Mouse (Mus musculus): ENCODE data around the gene Polr3b. TPM values are rescaled to one million over a fixed set of nuclear protein-coding genes. Genes with fewer than 3 reads are reported as not detected.
A peak's percentile ranks its signal among the peaks of the same experiment; 100 is the strongest.

Polr3b gene
- polyA plus RNA-seq, 1 experiment from 2014 or later, result 11.2 TPM

DNA sequence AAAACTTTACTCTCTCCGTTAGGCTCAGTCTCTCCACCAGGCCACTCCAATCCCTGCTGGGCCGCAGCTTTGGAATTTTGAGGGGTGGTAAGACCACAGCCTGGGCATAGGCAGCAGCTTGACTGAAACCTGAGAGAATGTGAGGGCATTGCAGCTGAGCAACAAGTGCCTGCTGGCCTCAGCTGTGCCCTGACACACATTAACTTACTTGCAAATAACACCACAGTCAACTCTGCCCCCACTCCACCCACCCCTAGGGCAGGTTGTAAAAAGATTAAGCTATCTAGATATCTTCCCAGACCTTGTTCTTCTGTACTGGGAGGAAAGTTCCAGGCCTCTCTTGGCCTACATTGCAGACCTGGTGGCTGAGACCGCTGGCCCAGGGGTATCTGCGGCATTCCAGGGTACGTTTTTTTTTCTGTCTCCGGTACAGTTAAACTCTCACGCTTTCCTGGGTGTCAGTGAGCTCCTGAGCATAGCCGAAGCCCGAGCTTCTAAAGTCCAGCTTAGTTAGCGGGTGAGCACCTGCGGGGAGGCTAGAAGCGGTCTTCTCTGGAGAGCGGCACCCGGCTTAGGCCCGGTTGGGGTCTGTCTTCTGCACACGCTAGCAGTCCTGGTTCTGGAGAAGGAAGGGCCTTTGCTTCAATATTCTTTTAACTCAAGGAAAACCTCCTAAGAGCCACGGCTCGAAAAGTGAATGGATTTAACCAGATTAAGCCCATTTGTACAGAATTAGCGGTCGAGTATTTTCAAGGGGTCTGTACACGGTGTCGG, 135.5 kb downstream of the Polr3b start:
- no peak for ATAC-seq (ENCODE audit: insufficient read depth, low FRiP score)
- peaks cover 28% of the 10 kb centered on the region for H3K4me1 ChIP-seq (ENCODE audit: control insufficient read depth, insufficient read depth, low read length)

DNA sequence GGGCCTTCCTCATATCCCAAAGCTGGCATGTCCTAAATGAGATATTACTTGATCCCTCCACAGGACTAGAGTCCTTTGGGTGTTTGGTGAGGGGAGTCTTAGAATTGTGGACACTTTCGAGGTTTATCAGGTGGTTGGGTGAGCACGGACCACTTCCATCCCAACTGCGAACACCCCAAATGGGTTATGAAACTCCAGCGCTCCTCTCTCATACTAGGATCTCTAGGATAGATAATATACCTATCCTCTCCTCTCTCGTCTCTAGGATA, 136.0 kb downstream of the Polr3b start:
- H3K9me3 ChIP-seq (replicated peaks; ENCODE audit: control insufficient read depth, low read length), result no peaks in the 10 kb centered on the region
- H3K9ac ChIP-seq (ENCODE audit: low read length), result no peak overlapping the region
- 12% methylated on average over 5 of the region's 5 CpGs for WGBS
- no peak for ATAC-seq (ENCODE audit: insufficient read depth, low FRiP score)
- H3K36me3 ChIP-seq (ENCODE audit: control insufficient read depth, insufficient read depth, low read length), result no peaks in the 10 kb centered on the region
- peaks cover 96% of the 10 kb centered on the region for H3K27me3 ChIP-seq (ENCODE audit: control insufficient read depth, insufficient read depth, low read length)
- H3K27ac ChIP-seq (ENCODE audit: low read length), result no peak overlapping the region
- no peak overlapping the region for H3K4me2 ChIP-seq (ENCODE audit: low read depth, low read length)
- H3K4me3 ChIP-seq (replicated peaks; ENCODE audit: low read length), result no peak overlapping the region
- H3K4me1 ChIP-seq (ENCODE audit: control insufficient read depth, insufficient read depth, low read length), result peaks cover 28% of the 10 kb centered on the region

More for the DNA sequence above, 135.5 kb downstream of the Polr3b start:
- Histone ChIP-seq H3K9me3 (replicated peaks; ENCODE audit: control insufficient read depth, low read length) (no peaks in the 10 kb centered on the region), H3K4me2 (ENCODE audit: low read depth, low read length) (no peak overlapping the region), H3K27ac (ENCODE audit: low read length) (no peak overlapping the region), H3K36me3 (ENCODE audit: control insufficient read depth, insufficient read depth, low read length) (no peaks in the 10 kb centered on the region), H3K27me3 (ENCODE audit: control insufficient read depth, insufficient read depth, low read length) (peaks cover 96% of the 10 kb centered on the region), H3K4me3 (replicated peaks; ENCODE audit: low read length) (no peak overlapping the region), H3K9ac (ENCODE audit: low read length) (no peak overlapping the region)
- 9% methylated on average over 22 of the region's 22 CpGs for WGBS

- H3K4me2 ChIP-seq (ENCODE audit: low read depth, low read length), result no peak overlapping the region
- no peaks in the 10 kb centered on the region for H3K36me3 ChIP-seq (ENCODE audit: control insufficient read depth, insufficient read depth, low read length)
- no peak overlapping the region for H3K27ac ChIP-seq (ENCODE audit: low read length)
- WGBS, result 3% methylated on average over 51 of the region's 51 CpGs
- ATAC-seq (ENCODE audit: insufficient read depth, low FRiP score), result no peak
- H3K4me1 ChIP-seq (ENCODE audit: control insufficient read depth, insufficient read depth, low read length), result peaks cover 28% of the 10 kb centered on the region
- peaks cover 96% of the 10 kb centered on the region for H3K27me3 ChIP-seq (ENCODE audit: control insufficient read depth, insufficient read depth, low read length)
- H3K9me3 ChIP-seq (replicated peaks; ENCODE audit: control insufficient read depth, low read length), result no peaks in the 10 kb centered on the region
- H3K4me3 ChIP-seq (replicated peaks; ENCODE audit: low read length), result peak overlapping the region; percentile 11; the same call in 1 of the 2 replicates
- H3K9ac ChIP-seq (ENCODE audit: low read length), result no peak overlapping the region
Measured at GRCm38 (mm10) chr10:84758483-84759431, 136.7 kb downstream of the Polr3b start.

DNA sequence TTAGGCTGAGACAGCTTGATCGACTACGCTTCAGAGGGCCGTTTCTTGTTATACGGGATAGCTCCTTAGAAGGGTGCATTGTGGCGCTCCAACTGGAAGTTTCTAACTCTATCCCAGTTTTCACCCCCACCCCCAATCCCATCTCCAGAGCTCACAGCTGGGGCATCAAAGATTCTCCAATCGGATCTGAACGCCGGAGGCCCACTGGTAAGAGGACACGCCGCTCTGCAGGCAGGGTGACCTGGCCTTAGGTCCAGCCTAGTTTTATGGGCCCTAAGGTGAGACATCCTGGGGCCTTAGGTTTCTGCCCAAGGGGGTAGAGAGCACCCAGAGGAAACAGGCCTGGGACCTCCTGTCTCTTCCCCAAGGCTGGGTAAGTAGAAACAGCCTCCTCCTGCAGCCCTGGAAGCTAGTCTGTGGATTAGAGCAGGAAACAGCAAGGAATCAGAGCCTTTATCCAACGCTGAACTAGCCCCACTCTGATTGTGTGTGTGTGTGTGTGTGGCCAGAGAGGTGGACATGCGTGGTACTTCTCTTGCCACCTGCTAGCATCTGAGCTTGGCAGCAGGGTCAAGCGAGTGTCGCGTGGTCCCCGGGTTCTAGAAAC, 137.5 kb downstream of the Polr3b start:
- peaks cover 89% of the 10 kb centered on the region for H3K27me3 ChIP-seq (ENCODE audit: control insufficient read depth, insufficient read depth, low read length)
- H3K4me1 ChIP-seq (ENCODE audit: control insufficient read depth, insufficient read depth, low read length), result peaks cover 28% of the 10 kb centered on the region
- no peak overlapping the region for H3K4me2 ChIP-seq (ENCODE audit: low read depth, low read length)
- ATAC-seq (ENCODE audit: insufficient read depth, low FRiP score), result no peak
- no peak overlapping the region for H3K9ac ChIP-seq (ENCODE audit: low read length)
- no peaks in the 10 kb centered on the region for H3K9me3 ChIP-seq (replicated peaks; ENCODE audit: control insufficient read depth, low read length)
- H3K27ac ChIP-seq (ENCODE audit: low read length), result no peak overlapping the region
- WGBS, result 12% methylated on average over 16 of the region's 16 CpGs
- peak overlapping the region; percentile 34 for H3K4me3 ChIP-seq (replicated peaks; ENCODE audit: low read length)
- no peaks in the 10 kb centered on the region for H3K36me3 ChIP-seq (ENCODE audit: control insufficient read depth, insufficient read depth, low read length)

GRCm38 (mm10) chr10:84760118-84761111, 138.3 kb downstream of the Polr3b start:
- ATAC-seq (ENCODE audit: insufficient read depth, low FRiP score), result no peak
- no peak overlapping the region for H3K27ac ChIP-seq (ENCODE audit: low read length)
- no peak overlapping the region for H3K9ac ChIP-seq (ENCODE audit: low read length)
- peaks cover 25% of the 10 kb centered on the region for H3K4me1 ChIP-seq (ENCODE audit: control insufficient read depth, insufficient read depth, low read length)
- H3K4me3 ChIP-seq (replicated peaks; ENCODE audit: low read length), result peak overlapping the region; percentile 34
- H3K36me3 ChIP-seq (ENCODE audit: control insufficient read depth, insufficient read depth, low read length), result no peaks in the 10 kb centered on the region
- 7% methylated on average over 46 of the region's 46 CpGs for WGBS
- H3K4me2 ChIP-seq (ENCODE audit: low read depth, low read length), result peak overlapping the region; percentile 53
- peaks cover 81% of the 10 kb centered on the region for H3K27me3 ChIP-seq (ENCODE audit: control insufficient read depth, insufficient read depth, low read length)
- H3K9me3 ChIP-seq (replicated peaks; ENCODE audit: control insufficient read depth, low read length), result no peaks in the 10 kb centered on the region

- Histone ChIP-seq H3K27ac (ENCODE audit: low read length) (no peak overlapping the region), H3K4me2 (ENCODE audit: low read depth, low read length) (no peak overlapping the region), H3K27me3 (ENCODE audit: control insufficient read depth, insufficient read depth, low read length) (no peaks in the 10 kb centered on the region; the same call in 1 of the 2 replicates), H3K36me3 (ENCODE audit: control insufficient read depth, insufficient read depth, low read length) (no peaks in the 10 kb centered on the region), H3K4me1 (ENCODE audit: control insufficient read depth, insufficient read depth, low read length) (no peaks in the 10 kb centered on the region), H3K9me3 (replicated peaks; ENCODE audit: control insufficient read depth, low read length) (no peaks in the 10 kb centered on the region), H3K4me3 (replicated peaks; ENCODE audit: low read length) (no peak overlapping the region), H3K9ac (ENCODE audit: low read length) (no peak overlapping the region)
- ATAC-seq (ENCODE audit: insufficient read depth, low FRiP score), result no peak
- 77% methylated on average over 10 of the region's 10 CpGs for WGBS
Measured at GRCm38 (mm10) chr10:84768766-84769165, 146.7 kb downstream of the Polr3b start.

DNA sequence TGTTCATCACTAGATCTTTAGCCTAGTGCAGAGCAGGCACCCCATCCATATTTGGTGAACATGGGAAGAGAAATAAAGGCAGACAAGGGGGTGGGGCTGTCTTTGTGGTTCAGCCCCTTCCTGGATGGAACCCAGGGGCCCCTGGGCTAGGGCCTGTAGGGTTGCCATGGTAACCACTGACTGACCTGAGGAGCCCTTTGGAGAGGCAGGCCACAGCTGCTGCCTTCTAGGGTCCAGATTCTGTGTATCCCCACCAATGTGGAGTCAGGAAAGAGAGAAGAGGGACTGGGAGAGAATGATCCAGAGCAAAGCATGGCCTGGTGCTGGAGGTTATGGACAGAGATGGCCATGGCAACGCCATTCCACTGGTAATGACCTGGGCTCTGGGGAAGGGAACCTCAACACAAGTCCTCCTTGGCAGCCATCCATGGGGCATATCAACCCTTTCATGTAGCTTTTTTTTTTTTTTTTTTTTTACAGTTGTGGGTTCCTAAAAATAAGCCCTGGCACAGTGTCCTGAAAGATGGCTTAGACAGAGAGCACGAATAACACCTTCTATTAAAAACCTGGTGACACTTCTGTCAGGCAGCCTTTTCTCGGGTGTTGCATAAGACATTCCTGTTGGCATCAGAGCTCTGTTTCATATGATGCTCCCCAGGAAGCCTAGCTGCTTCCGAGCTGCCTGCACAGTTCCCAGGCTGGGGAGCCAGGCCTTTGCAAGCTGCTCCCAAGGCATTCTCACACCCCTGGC, 150.5 kb downstream of the Polr3b start:
- Histone ChIP-seq H3K9ac (ENCODE audit: low read length) (no peak overlapping the region), H3K4me1 (ENCODE audit: control insufficient read depth, insufficient read depth, low read length) (no peaks in the 10 kb centered on the region), H3K4me2 (ENCODE audit: low read depth, low read length) (no peak overlapping the region), H3K36me3 (ENCODE audit: control insufficient read depth, insufficient read depth, low read length) (no peaks in the 10 kb centered on the region), H3K9me3 (replicated peaks; ENCODE audit: control insufficient read depth, low read length) (no peaks in the 10 kb centered on the region), H3K27ac (ENCODE audit: low read length) (no peak overlapping the region), H3K27me3 (ENCODE audit: control insufficient read depth, insufficient read depth, low read length) (no peaks in the 10 kb centered on the region), H3K4me3 (replicated peaks; ENCODE audit: low read length) (no peak overlapping the region)
- ATAC-seq (ENCODE audit: insufficient read depth, low FRiP score), result no peak
- WGBS, result 77% methylated on average over 4 of the region's 4 CpGs

- H3K4me2 ChIP-seq (ENCODE audit: low read depth, low read length), result no peak overlapping the region
- no peak overlapping the region for H3K9ac ChIP-seq (ENCODE audit: low read length)
- no peaks in the 10 kb centered on the region for H3K27me3 ChIP-seq (ENCODE audit: control insufficient read depth, insufficient read depth, low read length)
- H3K4me3 ChIP-seq (replicated peaks; ENCODE audit: low read length), result no peak overlapping the region
- H3K27ac ChIP-seq (ENCODE audit: low read length), result no peak overlapping the region
- no peaks in the 10 kb centered on the region for H3K36me3 ChIP-seq (ENCODE audit: control insufficient read depth, insufficient read depth, low read length)
- no peak for ATAC-seq (ENCODE audit: insufficient read depth, low FRiP score)
- H3K4me1 ChIP-seq (ENCODE audit: control insufficient read depth, insufficient read depth, low read length), result no peaks in the 10 kb centered on the region
- no peaks in the 10 kb centered on the region for H3K9me3 ChIP-seq (replicated peaks; ENCODE audit: control insufficient read depth, low read length)
- 91% methylated on average over 4 of the region's 4 CpGs for WGBS
Measured at GRCm38 (mm10) chr10:84773889-84774288, 151.8 kb downstream of the Polr3b start.
